Mouse (Mus musculus): ENCODE data around the gene Tmem184b.
A peak's percentile ranks its signal among the peaks of the same experiment; 100 is the strongest.

GRCm38 (mm10) chr15:79380468-79381444 is 22.6 kb downstream of the Tmem184b start:
- no peak for TF ChIP-seq POLR2A (IDR thresholded peaks at IDR 0.05; ENCODE audit: borderline replicate concordance, extremely low read depth, low read depth, low read length)
- TF ChIP-seq CTCF (IDR thresholded peaks at IDR 0.05; ENCODE audit: insufficient read depth, low read length): peak; percentile 85
